Mouse (Mus musculus) myocyte (in vitro differentiated cells): ENCODE results near the gene Tex22.

Experiments used
- E2F4 ChIP-seq: IDR thresholded peaks from one replicate; pipeline ENCODE4 v1.6.1; 2011; ENCODE audit warnings: mild to moderate bottlenecking, control low read depth, moderate library complexity; ENCODE audit not compliant: insufficient read depth
- MAX ChIP-seq: IDR thresholded peaks from one replicate; pipeline ENCODE4 v1.6.1; 2011; ENCODE audit warnings: low read depth, mild to moderate bottlenecking, control low read depth
- MYOG ChIP-seq, 3 experiments: IDR thresholded peaks; one replicate each; pipeline ENCODE4 v1.6.1; 2011; ENCODE audit warnings: control low read depth in 2 of 3, low read depth in 2 of 3, mild to moderate bottlenecking in 2 of 3; ENCODE audit not compliant: insufficient read length in 2 of 3, control insufficient read depth in 1 of 3, insufficient read depth in 1 of 3
- POLR2A ChIP-seq: IDR thresholded peaks from one replicate; pipeline ENCODE4 v1.6.1; 2011; ENCODE audit warnings: low read depth, mild to moderate bottlenecking, control low read depth, moderate library complexity; ENCODE audit not compliant: insufficient read length
- USF1 ChIP-seq: IDR thresholded peaks from one replicate; pipeline ENCODE4 v1.6.1; 2011; ENCODE audit warnings: low read depth, mild to moderate bottlenecking, control low read depth, moderate library complexity

GRCm38 (mm10) chr12:113049836-113050235 is 24.5 kb upstream of the Tex22 start:
- TF ChIP-seq POLR2A: no peak
- TF ChIP-seq USF1: no peak
- no peak for TF ChIP-seq MAX
- TF ChIP-seq MYOG (IDR thresholded peaks at IDR 0.05; ENCODE audit: control insufficient read depth in 1 of 3, insufficient read depth in 1 of 3, insufficient read length in 2 of 3, low read depth in 2 of 3): no peak
- no peak for TF ChIP-seq E2F4
